Mouse (Mus musculus) myocyte (in vitro differentiated cells): ENCODE results near the gene Aar2. TPM values are rescaled to one million over a fixed set of nuclear protein-coding genes. Genes with fewer than 3 reads are reported as not detected.
A peak's percentile ranks its signal among the peaks of the same experiment; 100 is the strongest.

Experiments used
- H3K27me3 ChIP-seq: one replicate; pipeline ENCODE4 v1.6.1; 2011; ENCODE audit not compliant: control insufficient read depth, insufficient read depth, insufficient read length
- H3K36me3 ChIP-seq: one replicate; pipeline ENCODE4 v1.6.1; 2011; ENCODE audit not compliant: control insufficient read depth, insufficient read depth
- H3K4me2 ChIP-seq: one replicate; pipeline ENCODE4 v1.6.1; 2011; ENCODE audit warnings: low read depth, control low read depth
- H3K4me3 ChIP-seq: one replicate; pipeline ENCODE4 v1.5.1; 2011; ENCODE audit warnings: mild to moderate bottlenecking, control low read depth, moderate library complexity
- H3K79me2 ChIP-seq: one replicate; pipeline ENCODE4 v1.6.1; 2011; ENCODE audit not compliant: control insufficient read depth, insufficient read depth
- H3ac ChIP-seq: one replicate; pipeline ENCODE4 v1.6.1; 2011; ENCODE audit not compliant: control insufficient read depth, insufficient read length
- CEBPB ChIP-seq: IDR thresholded peaks from 2 replicates; pipeline ENCODE4 v1.6.1; 2011; ENCODE audit warnings: mild to moderate bottlenecking, moderate library complexity; ENCODE audit not compliant: poor library complexity, insufficient read depth, severe bottlenecking
- MAX ChIP-seq: IDR thresholded peaks from one replicate; pipeline ENCODE4 v1.6.1; 2011; ENCODE audit warnings: low read depth, mild to moderate bottlenecking, control low read depth
- MYOD1 ChIP-seq, 3 experiments: IDR thresholded peaks; one replicate each; pipeline ENCODE4 v1.6.1; 2011; ENCODE audit warnings: control low read depth in 2 of 3, low read depth in 2 of 3, mild to moderate bottlenecking in 2 of 3, moderate library complexity in 1 of 3; ENCODE audit not compliant: insufficient read length in 2 of 3, control insufficient read depth in 1 of 3
- MYOG ChIP-seq, 3 experiments: IDR thresholded peaks; one replicate each; pipeline ENCODE4 v1.6.1; 2011; ENCODE audit warnings: control low read depth in 2 of 3, low read depth in 2 of 3, mild to moderate bottlenecking in 2 of 3; ENCODE audit not compliant: insufficient read length in 2 of 3, control insufficient read depth in 1 of 3, insufficient read depth in 1 of 3
- POLR2A ChIP-seq: IDR thresholded peaks from one replicate; pipeline ENCODE4 v1.6.1; 2011; ENCODE audit warnings: low read depth, mild to moderate bottlenecking, control low read depth, moderate library complexity; ENCODE audit not compliant: insufficient read length
- POLR2AphosphoS2 ChIP-seq: IDR thresholded peaks from one replicate; pipeline ENCODE4 v1.6.1; 2011; ENCODE audit warnings: low read depth, control low read depth; ENCODE audit not compliant: insufficient read length
- REST ChIP-seq: IDR thresholded peaks from one replicate; pipeline ENCODE4 v1.6.1; 2011; ENCODE audit warnings: mild to moderate bottlenecking, control low read depth, moderate library complexity; ENCODE audit not compliant: insufficient read depth, insufficient read length
- SRF ChIP-seq: IDR thresholded peaks from one replicate; pipeline ENCODE4 v1.6.1; 2011; ENCODE audit warnings: low read depth; ENCODE audit not compliant: control insufficient read depth, insufficient read length
- TCF12 ChIP-seq: IDR thresholded peaks from one replicate; pipeline ENCODE4 v1.6.1; 2011; ENCODE audit warnings: mild to moderate bottlenecking, control low read depth; ENCODE audit not compliant: poor library complexity, insufficient read depth, severe bottlenecking
- TCF3 ChIP-seq: IDR thresholded peaks from one replicate; pipeline ENCODE4 v1.6.1; 2011; ENCODE audit warnings: low read depth, control low read depth; ENCODE audit not compliant: insufficient read length
- USF1 ChIP-seq: IDR thresholded peaks from one replicate; pipeline ENCODE4 v1.6.1; 2011; ENCODE audit warnings: low read depth, mild to moderate bottlenecking, control low read depth, moderate library complexity
- polyA plus RNA-seq: library from polyadenylated mRNA; unstranded; fragments of >200 nt; fragmentation: generic; extraction: Trizol; gene quantifications from one replicate; pipeline ENCODE4 v1.2.1, GENCODE M21; 2012; ENCODE audit warnings: missing spikeins

The Aar2 gene
- polyA plus RNA-seq, 1 experiment, result 22.4 TPM

DNA sequence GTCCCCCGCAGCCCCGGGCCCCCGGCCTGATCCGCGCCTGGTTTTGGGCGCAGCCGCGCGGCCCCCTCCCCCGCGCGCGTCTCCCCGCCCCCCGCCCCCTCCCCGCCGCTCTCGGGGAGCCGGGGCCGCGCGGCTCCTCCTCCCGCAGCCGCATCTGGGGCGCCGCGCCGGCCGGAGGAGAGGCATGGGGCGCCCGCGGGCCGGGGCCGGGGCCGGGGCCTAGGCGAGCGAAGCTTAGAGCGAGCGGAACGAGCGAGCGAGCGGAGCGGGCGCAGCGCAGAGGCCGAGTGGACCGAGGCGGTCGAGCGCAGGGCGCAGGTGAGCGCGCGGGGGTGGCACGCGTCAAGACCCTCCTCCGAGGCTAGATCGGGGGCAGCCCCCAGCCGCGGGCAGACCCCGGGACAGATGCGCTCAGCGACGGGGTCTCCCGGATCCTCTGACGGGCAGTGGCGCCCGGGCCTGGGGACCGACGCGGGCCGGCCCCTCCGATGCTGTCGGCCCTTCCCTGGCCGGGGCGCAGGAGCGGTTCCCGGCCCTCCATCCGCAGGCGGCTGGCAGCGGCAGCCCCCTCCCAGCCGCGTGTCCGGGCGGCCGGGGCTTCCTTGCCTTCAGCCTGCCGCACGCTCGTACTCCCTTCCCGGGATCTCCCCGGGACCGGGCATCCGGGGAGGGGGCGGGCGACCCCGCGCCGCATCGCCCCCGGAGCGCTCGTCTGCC is 66.3 kb downstream of the Aar2 start, which contains the start of gene Dlgap4:
TSS of gene Dlgap4 (plus strand) at position 165 of the 717 bp plus-strand sequence.
- H3K36me3 ChIP-seq, result no peaks in the 10 kb centered on the region
- no peaks in the 10 kb centered on the region for H3K79me2 ChIP-seq
- H3K4me3 ChIP-seq, result no peak within 1 kb of the TSS
- no peak within 1 kb of the TSS for H3ac ChIP-seq
- H3K4me2 ChIP-seq, result no peak within 1 kb of the TSS
- TF ChIP-seq POLR2A, result no peak
- no peak for TF ChIP-seq POLR2AphosphoS2
- TF ChIP-seq MYOG (IDR thresholded peaks at IDR 0.05; ENCODE audit: control insufficient read depth in 1 of 3, insufficient read depth in 1 of 3, insufficient read length in 2 of 3, low read depth in 2 of 3), result no peak
- no peak for TF ChIP-seq CEBPB
- no peak for TF ChIP-seq TCF12
- TF ChIP-seq REST, result no peak
- no peak for TF ChIP-seq MYOD1 (IDR thresholded peaks at IDR 0.05; ENCODE audit: control insufficient read depth in 1 of 3, insufficient read length in 2 of 3, low read depth in 2 of 3)
- TF ChIP-seq SRF, result no peak
- TF ChIP-seq USF1, result no peak
- H3K27me3 ChIP-seq, result peaks cover 94% of the 10 kb centered on the region

DNA sequence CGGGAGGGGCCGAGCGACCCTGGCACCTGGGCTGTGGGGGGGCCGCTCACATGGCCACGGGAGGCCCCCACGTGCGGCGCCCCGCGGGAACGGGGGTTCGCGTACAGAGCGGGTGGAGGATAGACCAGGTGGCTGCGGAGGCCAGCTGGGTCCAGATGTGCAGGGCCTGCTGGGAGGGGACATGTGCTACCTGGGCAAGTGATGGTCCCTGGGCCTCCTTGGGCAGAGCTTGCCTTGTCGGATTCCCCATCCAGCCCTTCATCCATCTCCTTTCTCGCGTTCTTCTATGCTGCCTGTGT is 66.8 kb downstream of the Aar2 start:
- Histone ChIP-seq H3K36me3 (no peaks in the 10 kb centered on the region), H3ac (no peak overlapping the region), H3K4me3 (no peak overlapping the region), H3K79me2 (no peaks in the 10 kb centered on the region), H3K27me3 (peaks cover 94% of the 10 kb centered on the region), H3K4me2 (no peak overlapping the region)
- no peak for TF ChIP-seq CEBPB
- no peak for TF ChIP-seq USF1
- TF ChIP-seq MAX, result no peak
- no peak for TF ChIP-seq MYOG (IDR thresholded peaks at IDR 0.05; ENCODE audit: control insufficient read depth in 1 of 3, insufficient read depth in 1 of 3, insufficient read length in 2 of 3, low read depth in 2 of 3)
- no peak for TF ChIP-seq MYOD1 (IDR thresholded peaks at IDR 0.05; ENCODE audit: control insufficient read depth in 1 of 3, insufficient read length in 2 of 3, low read depth in 2 of 3)

DNA sequence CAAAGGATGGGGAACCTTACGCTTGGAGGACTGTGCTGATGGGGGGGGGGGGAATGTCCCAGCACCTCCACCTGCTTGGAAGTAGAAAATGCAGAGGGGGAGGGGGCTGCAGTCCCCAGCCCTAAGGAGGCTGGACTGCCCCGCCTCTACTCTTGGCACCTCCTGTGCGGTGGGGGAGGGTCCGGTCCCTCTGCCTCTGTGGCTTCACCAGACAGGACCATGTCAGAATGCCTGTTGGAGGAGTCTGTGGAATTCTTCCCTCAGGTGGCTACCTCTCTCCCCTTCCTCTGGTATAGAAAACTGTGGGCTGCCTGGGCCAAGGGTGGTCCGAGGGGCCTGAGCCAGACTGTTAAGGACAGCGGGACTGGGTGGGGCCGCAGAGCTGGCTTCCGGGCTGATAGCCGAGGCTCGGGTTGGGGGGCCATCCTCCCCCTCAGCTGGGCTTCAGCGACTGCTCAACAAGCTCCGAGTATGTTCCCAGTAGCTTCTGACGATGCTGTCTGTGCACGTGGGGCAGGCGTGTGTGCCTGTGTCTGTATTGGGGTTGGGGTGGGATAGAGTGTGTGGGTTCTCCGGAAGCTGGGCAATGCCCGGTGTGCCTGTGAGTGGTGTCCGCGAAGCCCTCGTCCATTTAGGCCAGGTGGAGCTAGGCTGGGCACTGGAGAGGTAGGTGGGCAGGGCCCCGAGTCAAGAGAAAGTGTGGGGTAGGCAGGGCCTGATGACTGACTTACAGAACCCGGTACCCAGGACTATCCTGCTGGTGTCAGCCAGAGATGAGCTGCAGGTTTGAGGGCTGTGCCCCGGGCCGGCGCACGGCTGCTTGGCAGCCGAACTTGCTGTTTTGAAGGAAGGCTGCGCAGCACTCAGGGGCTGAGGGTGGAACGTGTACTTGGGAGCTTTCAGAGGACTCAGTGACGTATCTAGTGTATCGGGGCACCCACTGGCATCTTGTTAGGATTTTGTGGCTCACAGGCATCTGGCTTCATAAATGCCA is 67.6 kb downstream of the Aar2 start:
- no peak overlapping the region for H3ac ChIP-seq
- H3K79me2 ChIP-seq, result no peaks in the 10 kb centered on the region
- H3K27me3 ChIP-seq, result peaks cover 94% of the 10 kb centered on the region
- no peak overlapping the region for H3K4me3 ChIP-seq
- TF ChIP-seq TCF3 (no peak), MYOG (IDR thresholded peaks at IDR 0.05; ENCODE audit: control insufficient read depth in 1 of 3, insufficient read depth in 1 of 3, insufficient read length in 2 of 3, low read depth in 2 of 3) (no peak), USF1 (no peak), MAX (no peak), POLR2AphosphoS2 (no peak), TCF12 (no peak)
- H3K4me2 ChIP-seq, result no peak overlapping the region
- H3K36me3 ChIP-seq, result no peaks in the 10 kb centered on the region

DNA sequence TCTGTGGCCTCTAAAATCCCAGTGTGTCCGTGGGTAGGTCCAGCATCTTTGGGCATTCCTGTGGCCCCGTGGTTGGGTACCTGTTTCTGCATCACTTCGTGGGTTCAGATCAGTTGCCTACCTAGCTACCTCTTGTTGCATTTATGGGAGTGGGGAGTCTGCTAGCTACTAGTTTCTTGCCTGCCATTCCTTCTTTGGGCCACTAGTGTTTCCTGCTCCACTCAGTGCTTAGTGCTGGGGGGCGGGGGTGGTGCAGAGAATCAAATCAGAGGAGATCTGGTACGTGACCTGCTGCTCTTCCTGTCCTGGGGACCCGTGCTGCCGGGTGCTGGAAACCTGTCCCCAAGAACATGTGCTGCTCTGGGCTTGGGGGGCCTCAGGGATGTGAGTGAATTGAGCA is 69.1 kb downstream of the Aar2 start:
- Histone ChIP-seq H3K36me3 (no peaks in the 10 kb centered on the region), H3K27me3 (peaks cover 96% of the 10 kb centered on the region), H3K79me2 (no peaks in the 10 kb centered on the region), H3K4me3 (no peak overlapping the region), H3ac (no peak overlapping the region), H3K4me2 (no peak overlapping the region)
- TF ChIP-seq POLR2A (no peak), TCF3 (no peak)

DNA sequence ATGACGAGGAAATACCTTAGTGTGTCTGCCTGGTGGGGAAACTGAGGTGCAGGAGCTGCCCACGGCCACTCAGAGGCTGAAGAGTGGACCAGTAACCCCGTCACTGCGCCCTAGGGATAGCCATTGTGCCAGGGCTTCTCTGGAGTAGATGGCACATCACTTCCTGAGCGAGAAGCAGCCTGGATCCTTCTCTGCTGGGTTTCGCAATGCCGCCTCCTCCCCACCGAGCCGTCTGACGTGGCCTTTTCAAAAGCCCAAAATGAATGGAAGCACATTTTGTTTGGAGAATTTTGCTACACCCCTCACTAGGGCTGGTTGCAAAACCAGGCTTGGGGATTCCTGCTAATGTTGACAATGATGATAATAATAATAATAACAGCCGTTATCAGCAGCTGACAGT is 70.2 kb downstream of the Aar2 start:
- TF ChIP-seq CEBPB (peak; percentile 62), REST (no peak)
- Histone ChIP-seq H3ac (no peak overlapping the region), H3K79me2 (no peaks in the 10 kb centered on the region), H3K36me3 (no peaks in the 10 kb centered on the region), H3K4me3 (no peak overlapping the region), H3K27me3 (peaks cover 96% of the 10 kb centered on the region), H3K4me2 (no peak overlapping the region)

Other genes starting within 250 kb of the Aar2 start
- gene Cnbd2, start 235.3 kb upstream of the Aar2 start, polyA plus RNA-seq, result 4.1 TPM
- 167 TPM for gene Scand1, start 234.9 kb upstream of the Aar2 start, polyA plus RNA-seq
- gene Epb41l1, start 126.7 kb upstream of the Aar2 start, polyA plus RNA-seq, result 16.9 TPM
- 176 TPM for gene Dlgap4, start 66.1 kb downstream of the Aar2 start, polyA plus RNA-seq
- 442 TPM for gene Myl9, start 227.8 kb downstream of the Aar2 start, polyA plus RNA-seq